Mouse (Mus musculus) liver, embryonic 14.5 days (tissue): Measurements from ENCODE around the gene Klk14. TPM values are rescaled to one million over a fixed set of nuclear protein-coding genes. Genes with fewer than 3 reads are reported as not detected.

Experiments used
- ATAC-seq: fragments of 200-750 bp; cut with Nextera tagmentation; 2 replicates; pipeline ENCODE4 v1.8.0; 2017; ENCODE audit warnings: moderate number of reproducible peaks, mild to moderate bottlenecking, moderate library complexity; ENCODE audit not compliant: insufficient read depth
- DNase-seq, 3 experiments: peaks; one replicate each; pipeline ENCODE4 v3.0.0-alpha.2; 2012 to 2013; ENCODE audit warnings: low read depth in 3 of 3, low spot score in 3 of 3
- H3K27ac ChIP-seq: fragments of 300-500 bp; sonication (generic); 2 replicates; pipeline ENCODE4 v1.5.1; 2014; ENCODE audit warnings: moderate library complexity, mild to moderate bottlenecking, control low read depth, inconsistent platforms
- H3K27me3 ChIP-seq: fragments of 300-500 bp; sonication (generic); 2 replicates; pipeline ENCODE4 v1.6.1; 2014; ENCODE audit warnings: mild to moderate bottlenecking, low read length, moderate library complexity; ENCODE audit not compliant: control insufficient read depth, insufficient read depth
- H3K36me3 ChIP-seq: fragments of 300-500 bp; sonication (generic); replicated peaks from 2 replicates; pipeline ENCODE4 v1.6.1; 2014; ENCODE audit warnings: low read depth; ENCODE audit not compliant: control insufficient read depth, insufficient read depth
- H3K4me1 ChIP-seq, 2 experiments: fragments of 200-500 bp in 1 of 2; fragments of 300-500 bp in 1 of 2; sonication (generic) in 1 of 2; replicated peaks; 2 replicates each; pipeline ENCODE4 v1.6.1; 2012 to 2014; ENCODE audit warnings: antibody characterized with exemption in 1 of 2, inconsistent platforms in 1 of 2, low read length in 1 of 2; ENCODE audit not compliant: control insufficient read depth in 2 of 2, insufficient read depth in 2 of 2
- H3K4me2 ChIP-seq: fragments of 300-500 bp; sonication (generic); 2 replicates; pipeline ENCODE4 v1.6.1; 2014; ENCODE audit warnings: low read depth, mild to moderate bottlenecking, control low read depth, moderate library complexity
- H3K4me3 ChIP-seq, 2 experiments: fragments of 200-500 bp in 1 of 2; fragments of 300-500 bp in 1 of 2; sonication (generic) in 1 of 2; 2 replicates each; pipeline ENCODE4 v1.5.1; 2012 to 2014; ENCODE audit warnings: low read depth in 2 of 2, low read length in 2 of 2, mild to moderate bottlenecking in 2 of 2, control low read depth in 1 of 2, inconsistent platforms in 1 of 2, moderate library complexity in 1 of 2; ENCODE audit not compliant: insufficient read depth in 1 of 2
- H3K9ac ChIP-seq: fragments of 300-500 bp; sonication (generic); replicated peaks from 2 replicates; pipeline ENCODE4 v1.6.1; 2014; ENCODE audit warnings: mild to moderate bottlenecking, control low read depth, moderate library complexity
- H3K9me3 ChIP-seq: fragments of 300-500 bp; sonication (generic); 2 replicates; pipeline ENCODE4 v1.6.1; 2016; ENCODE audit warnings: low read length, mixed read lengths; ENCODE audit not compliant: control insufficient read depth
- CTCF ChIP-seq: IDR thresholded peaks from 2 replicates; pipeline ENCODE4 v1.5.1; 2016; ENCODE audit warnings: antibody characterized with exemption, low read depth, control low read depth
- EP300 ChIP-seq: IDR thresholded peaks from 2 replicates; pipeline ENCODE4 v1.6.1; 2016; ENCODE audit warnings: antibody characterized with exemption, low read depth
- WGBS: fragments of 180-500 bp; shearing (Covaris S2); extraction: QIAGEN DNeasy Blood & Tissue Kit; methylation state at CpG from one replicate; pipeline ENCODE4 v1.1.7; 2014; ENCODE audit not compliant: insufficient replicate concordance; 5-methylcytosine and 5-hydroxymethylcytosine counted together
- polyA plus RNA-seq, 2 experiments: library from polyadenylated mRNA; depleted of rRNA in 1 of 2; stranded (reverse) in 1 of 2; unstranded in 1 of 2; fragments of >200 nt; fragmentation: Nextera tagmentation in 1 of 2; extraction: Ambion mirVana in 1 of 2; gene quantifications; 2 replicates each; pipeline versions ENCODE4 v1.2.1 to v1.2.3; 2012 to 2014

Klk14 gene
- polyA plus RNA-seq, 2 experiments = 0.04 TPM; not detected in 1

- Histone ChIP-seq H3K9ac (no peak overlapping the region), H3K27ac (no peak overlapping the region), H3K36me3 (no peaks in the 10 kb centered on the region), H3K9me3 (no peaks in the 10 kb centered on the region), H3K4me3 (no peak overlapping the region), H3K4me2 (no peak overlapping the region), H3K4me1 (peaks cover 0 to 2% of the 10 kb centered on the region in 2 experiments; a peak in 1 of 4 replicates), H3K27me3 (no peaks in the 10 kb centered on the region)
- ATAC-seq (no peak), DNase-seq (no peak)
- WGBS = 9% methylated on average over 9 of the region's 9 CpGs
- TF ChIP-seq EP300 = no peak
- TF ChIP-seq CTCF = no peak
Observed at GRCm38 (mm10) chr7:43712917-43713316, 22.7 kb downstream of the Klk14 start.

- H3K4me1 ChIP-seq = peaks cover 0 to 2% of the 10 kb centered on the region in 2 experiments; a peak in 1 of 4 replicates
- no peak overlapping the region for H3K4me3 ChIP-seq
- no peak overlapping the region for H3K4me2 ChIP-seq
- 8% methylated on average over 19 of the region's 19 CpGs for WGBS
- ATAC-seq (no peak), DNase-seq (no peak)
- H3K27ac ChIP-seq = no peak overlapping the region
- no peaks in the 10 kb centered on the region for H3K9me3 ChIP-seq
- TF ChIP-seq CTCF = no peak
- TF ChIP-seq EP300 = no peak
- H3K9ac ChIP-seq = no peak overlapping the region
- no peaks in the 10 kb centered on the region for H3K27me3 ChIP-seq
- no peaks in the 10 kb centered on the region for H3K36me3 ChIP-seq
Observed at GRCm38 (mm10) chr7:43713741-43714351, 23.6 kb downstream of the Klk14 start.

Other genes starting within 250 kb of the Klk14 start
- gene Cldnd2, start 249.6 kb upstream of the Klk14 start, polyA plus RNA-seq (2012; rRNA removed) = not detected in 2 replicates
- not detected in 2 replicates for gene Cldnd2, start 249.6 kb upstream of the Klk14 start, polyA plus RNA-seq (2014; fragmentation: Nextera tagmentation; extraction: Ambion mirVana)
- gene Etfb, start 246.3 kb upstream of the Klk14 start, polyA plus RNA-seq (2012; rRNA removed) = 79.1 and 116 TPM in 2 replicates
- gene Etfb, start 246.3 kb upstream of the Klk14 start, polyA plus RNA-seq (2014; fragmentation: Nextera tagmentation; extraction: Ambion mirVana) = 261 and 265 TPM in 2 replicates
- 0.19 and 0.26 TPM in 2 replicates for gene Gm45233, start 246.3 kb upstream of the Klk14 start, polyA plus RNA-seq (2012; rRNA removed)
- not detected in 2 replicates for gene Gm45233, start 246.3 kb upstream of the Klk14 start, polyA plus RNA-seq (2014; fragmentation: Nextera tagmentation; extraction: Ambion mirVana)
- gene Vsig10l, start 227.3 kb upstream of the Klk14 start, polyA plus RNA-seq (2012; rRNA removed) = 0.48 and 0.77 TPM in 2 replicates
- 0.27 and 0.52 TPM in 2 replicates for gene Vsig10l, start 227.3 kb upstream of the Klk14 start, polyA plus RNA-seq (2014; fragmentation: Nextera tagmentation; extraction: Ambion mirVana)
- 0.07 and 0.12 TPM in 2 replicates for gene Iglon5, start 200.3 kb upstream of the Klk14 start, polyA plus RNA-seq (2012; rRNA removed)
- gene Iglon5, start 200.3 kb upstream of the Klk14 start, polyA plus RNA-seq (2014; fragmentation: Nextera tagmentation; extraction: Ambion mirVana) = not detected in 2 replicates
- not detected in 2 replicates for gene 4931406B18Rik, start 184.5 kb upstream of the Klk14 start, polyA plus RNA-seq (2012; rRNA removed)
- not detected in 2 replicates for gene 4931406B18Rik, start 184.5 kb upstream of the Klk14 start, polyA plus RNA-seq (2014; fragmentation: Nextera tagmentation; extraction: Ambion mirVana)
- 0.95 and 1.4 TPM in 2 replicates for gene Cd33, start 146.0 kb upstream of the Klk14 start, polyA plus RNA-seq (2012; rRNA removed)
- gene Cd33, start 146.0 kb upstream of the Klk14 start, polyA plus RNA-seq (2014; fragmentation: Nextera tagmentation; extraction: Ambion mirVana) = 1.5 and 1.9 TPM in 2 replicates
- 0.18 and 0.33 TPM in 2 replicates for gene Zfp658, start 128.2 kb upstream of the Klk14 start, polyA plus RNA-seq (2012; rRNA removed)
- 0.15 and 0.25 TPM in 2 replicates for gene Zfp658, start 128.2 kb upstream of the Klk14 start, polyA plus RNA-seq (2014; fragmentation: Nextera tagmentation; extraction: Ambion mirVana)
- 0.56 and 0.87 TPM in 2 replicates for gene Zfp719, start 110.8 kb upstream of the Klk14 start, polyA plus RNA-seq (2012; rRNA removed)
- 1.6 and 1.7 TPM in 2 replicates for gene Zfp719, start 110.8 kb upstream of the Klk14 start, polyA plus RNA-seq (2014; fragmentation: Nextera tagmentation; extraction: Ambion mirVana)
- gene Zfp819, start 83.2 kb upstream of the Klk14 start, polyA plus RNA-seq (2012; rRNA removed) = 0.07 TPM in 1 of 2 replicates, not detected in the other
- gene Zfp819, start 83.2 kb upstream of the Klk14 start, polyA plus RNA-seq (2014; fragmentation: Nextera tagmentation; extraction: Ambion mirVana) = not detected in 2 replicates
- gene Ceacam18, start 55.7 kb upstream of the Klk14 start, polyA plus RNA-seq (2012; rRNA removed) = not detected in 2 replicates
- 0.08 TPM in 1 of 2 replicates, not detected in the other for gene Ceacam18, start 55.7 kb upstream of the Klk14 start, polyA plus RNA-seq (2014; fragmentation: Nextera tagmentation; extraction: Ambion mirVana)
- gene Siglece, start 30.3 kb upstream of the Klk14 start, polyA plus RNA-seq (2012; rRNA removed) = 1.5 and 1.6 TPM in 2 replicates
- gene Siglece, start 30.3 kb upstream of the Klk14 start, polyA plus RNA-seq (2014; fragmentation: Nextera tagmentation; extraction: Ambion mirVana) = 1.1 and 2.0 TPM in 2 replicates
- gene Ctu1, start 18.4 kb upstream of the Klk14 start, polyA plus RNA-seq (2012; rRNA removed) = 3.1 and 3.2 TPM in 2 replicates
- 2.2 TPM in 2 replicates for gene Ctu1, start 18.4 kb upstream of the Klk14 start, polyA plus RNA-seq (2014; fragmentation: Nextera tagmentation; extraction: Ambion mirVana)
- 0.02 and 0.04 TPM in 2 replicates for gene Klk13, start 22.1 kb downstream of the Klk14 start, polyA plus RNA-seq (2012; rRNA removed)
- gene Klk13, start 22.1 kb downstream of the Klk14 start, polyA plus RNA-seq (2014; fragmentation: Nextera tagmentation; extraction: Ambion mirVana) = 0.06 TPM in 1 of 2 replicates, not detected in the other
- not detected in 2 replicates for gene Klk12, start 78.5 kb downstream of the Klk14 start, polyA plus RNA-seq (2012; rRNA removed)
- gene Klk12, start 78.5 kb downstream of the Klk14 start, polyA plus RNA-seq (2014; fragmentation: Nextera tagmentation; extraction: Ambion mirVana) = not detected in 2 replicates
- gene Klk11, start 84.2 kb downstream of the Klk14 start, polyA plus RNA-seq (2012; rRNA removed) = not detected in 2 replicates
- gene Klk11, start 84.2 kb downstream of the Klk14 start, polyA plus RNA-seq (2014; fragmentation: Nextera tagmentation; extraction: Ambion mirVana) = not detected in 2 replicates
- gene Klk10, start 90.6 kb downstream of the Klk14 start, polyA plus RNA-seq (2012; rRNA removed) = 0.02 and 0.10 TPM in 2 replicates
- gene Klk10, start 90.6 kb downstream of the Klk14 start, polyA plus RNA-seq (2014; fragmentation: Nextera tagmentation; extraction: Ambion mirVana) = not detected in 2 replicates
- not detected in 2 replicates for gene Klk9, start 101.5 kb downstream of the Klk14 start, polyA plus RNA-seq (2012; rRNA removed)
- gene Klk9, start 101.5 kb downstream of the Klk14 start, polyA plus RNA-seq (2014; fragmentation: Nextera tagmentation; extraction: Ambion mirVana) = not detected in 2 replicates
- gene Klk8, start 107.2 kb downstream of the Klk14 start, polyA plus RNA-seq (2012; rRNA removed) = 4.6 and 5.0 TPM in 2 replicates
- gene Klk8, start 107.2 kb downstream of the Klk14 start, polyA plus RNA-seq (2014; fragmentation: Nextera tagmentation; extraction: Ambion mirVana) = 8.4 and 10.0 TPM in 2 replicates
- 0.02 TPM in 1 of 2 replicates, not detected in the other for gene Klk7, start 120.9 kb downstream of the Klk14 start, polyA plus RNA-seq (2012; rRNA removed)
- not detected in 2 replicates for gene Klk7, start 120.9 kb downstream of the Klk14 start, polyA plus RNA-seq (2014; fragmentation: Nextera tagmentation; extraction: Ambion mirVana)
- not detected in 2 replicates for gene Klk6, start 134.1 kb downstream of the Klk14 start, polyA plus RNA-seq (2012; rRNA removed)
- gene Klk6, start 134.1 kb downstream of the Klk14 start, polyA plus RNA-seq (2014; fragmentation: Nextera tagmentation; extraction: Ambion mirVana) = not detected in 2 replicates
- gene Klk5, start 151.6 kb downstream of the Klk14 start, polyA plus RNA-seq (2012; rRNA removed) = not detected in 2 replicates
- not detected in 2 replicates for gene Klk5, start 151.6 kb downstream of the Klk14 start, polyA plus RNA-seq (2014; fragmentation: Nextera tagmentation; extraction: Ambion mirVana)
- not detected in 2 replicates for gene Klk4, start 190.7 kb downstream of the Klk14 start, polyA plus RNA-seq (2012; rRNA removed)
- gene Klk4, start 190.7 kb downstream of the Klk14 start, polyA plus RNA-seq (2014; fragmentation: Nextera tagmentation; extraction: Ambion mirVana) = not detected in 2 replicates
- gene Klk15, start 243.3 kb downstream of the Klk14 start, polyA plus RNA-seq (2012; rRNA removed) = not detected in 2 replicates
- gene Klk15, start 243.3 kb downstream of the Klk14 start, polyA plus RNA-seq (2014; fragmentation: Nextera tagmentation; extraction: Ambion mirVana) = not detected in 2 replicates